Mouse (Mus musculus): ENCODE measurements around the gene Ap4b1.
"Not testable (repeated sequence)": the region's sequence is repeated elsewhere in the genome, so short reads cannot be mapped to it uniquely, and the experiment has no call there.

Gene Ap4b1

DNA sequence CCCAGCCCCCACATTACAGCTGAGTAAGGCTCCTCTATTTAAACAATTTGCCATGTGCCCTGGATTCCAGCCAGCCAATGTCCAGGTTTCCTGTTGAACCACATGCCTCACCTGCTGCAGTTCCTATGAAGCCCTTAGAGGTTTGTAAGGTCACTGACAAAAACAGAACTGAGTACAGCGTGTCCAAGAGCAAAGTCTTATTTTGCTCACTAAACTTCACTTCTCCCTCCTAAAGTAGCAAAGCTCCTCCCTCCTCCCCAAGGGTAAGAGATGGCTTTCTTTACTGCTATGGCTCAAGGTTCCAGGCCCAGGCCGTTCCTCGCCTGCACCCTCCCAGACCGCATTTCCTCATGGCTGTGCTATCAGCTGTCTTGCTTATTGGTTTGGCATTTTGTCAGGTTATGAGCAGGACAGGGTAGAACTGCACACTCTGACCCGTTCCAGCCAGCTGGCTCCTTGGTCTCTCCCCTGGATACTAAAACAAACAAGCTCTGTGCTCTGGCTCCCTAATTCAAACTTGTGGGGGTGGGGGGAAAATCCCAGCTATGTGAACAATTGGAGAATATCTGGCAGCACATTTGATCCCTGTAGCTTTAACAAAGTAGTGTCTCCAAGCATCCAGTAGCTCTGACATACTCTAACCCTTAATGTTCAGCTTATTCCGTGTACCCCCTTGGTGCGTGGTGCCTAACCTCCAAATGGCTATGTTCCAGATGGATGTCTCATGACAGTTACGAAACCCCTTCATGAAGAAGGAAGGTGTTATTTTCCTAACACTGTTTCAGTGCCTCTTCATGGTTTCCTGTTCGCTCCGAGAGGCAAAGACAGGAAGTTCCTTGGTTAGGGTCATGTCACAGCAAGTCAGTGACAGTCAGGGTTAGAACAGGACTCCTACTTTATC, 7.4 kb upstream of the Ap4b1 start:
- DNase-seq: peak; percentile 77

DNA sequence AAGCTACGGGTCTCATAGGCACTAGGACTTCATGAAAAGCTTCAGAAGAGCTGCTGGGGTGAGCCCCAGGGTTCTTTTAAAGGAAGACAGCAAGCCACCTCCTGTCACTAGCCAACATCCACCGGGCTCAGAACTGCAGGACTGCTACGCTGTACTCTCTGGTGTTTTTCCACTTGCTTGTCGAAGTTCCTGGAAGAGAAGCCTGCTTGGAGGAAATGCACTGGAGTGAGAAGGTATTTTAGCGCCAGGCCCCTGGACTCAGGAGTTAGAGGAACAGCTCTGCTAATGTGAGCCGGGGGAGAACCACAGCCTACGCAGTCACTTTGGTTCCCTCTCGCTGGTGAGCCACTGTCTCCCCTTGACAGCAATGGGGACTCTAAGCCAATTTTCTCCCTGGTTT, 6.5 kb upstream of the Ap4b1 start:
- DNase-seq: peak; percentile 8

DNA sequence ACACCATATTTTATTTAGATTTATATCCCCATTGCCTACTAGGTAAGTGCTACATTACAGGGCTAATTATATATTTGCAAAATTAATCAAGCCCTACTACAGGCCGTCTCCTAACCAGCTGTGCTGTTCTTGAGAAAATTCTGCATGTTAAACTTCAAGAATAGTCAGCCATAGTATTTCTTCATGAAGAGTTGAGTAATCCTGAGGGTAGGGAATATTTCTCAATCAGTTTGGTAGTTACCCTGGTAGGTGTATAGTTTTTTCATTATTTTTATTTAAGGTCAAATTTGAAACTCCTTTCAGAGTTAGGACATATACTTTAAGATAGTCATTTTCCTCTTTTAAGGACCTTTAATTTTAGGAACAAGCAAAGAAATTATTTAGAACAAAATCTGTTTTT, 3.6 kb upstream of the Ap4b1 start:
- no peak for DNase-seq

DNA sequence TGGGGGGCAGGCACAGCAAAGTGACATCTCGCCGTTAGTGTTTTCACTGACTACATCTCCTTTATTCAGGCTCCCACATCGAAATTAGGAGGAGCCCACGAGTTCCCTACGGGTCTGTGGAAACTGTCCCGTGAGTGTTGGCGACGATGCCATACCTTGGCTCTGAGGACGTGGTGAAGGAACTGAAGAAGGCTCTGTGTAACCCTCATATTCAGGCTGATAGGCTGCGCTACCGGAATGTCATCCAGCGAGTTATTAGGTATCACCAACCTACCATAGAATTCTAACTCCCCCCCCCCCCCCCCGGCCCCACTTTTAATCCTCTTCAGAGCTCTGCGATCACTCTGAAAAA, 455 bp downstream of the Ap4b1 start:
- DNase-seq: no peak

DNA sequence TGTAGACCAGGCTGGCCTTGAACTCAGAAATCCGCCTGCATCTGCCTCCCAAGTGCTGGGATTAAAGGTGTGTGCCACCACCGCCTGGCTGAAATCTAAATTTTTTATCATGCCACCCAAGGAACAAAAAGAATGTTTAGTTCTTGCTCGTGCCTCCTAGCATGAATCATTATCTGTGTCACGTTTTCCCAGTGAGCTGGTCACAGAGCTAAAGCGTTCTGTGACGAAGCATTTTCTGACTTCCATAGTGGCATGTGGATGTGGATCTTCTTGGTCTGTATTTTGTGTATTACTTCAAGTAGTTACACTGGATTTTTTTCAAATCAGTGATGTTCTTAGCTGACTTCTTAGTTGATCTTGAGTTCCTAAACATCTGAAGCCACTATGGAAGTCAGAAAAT, 1.6 kb downstream of the Ap4b1 start:
- DNase-seq: no peak

DNA sequence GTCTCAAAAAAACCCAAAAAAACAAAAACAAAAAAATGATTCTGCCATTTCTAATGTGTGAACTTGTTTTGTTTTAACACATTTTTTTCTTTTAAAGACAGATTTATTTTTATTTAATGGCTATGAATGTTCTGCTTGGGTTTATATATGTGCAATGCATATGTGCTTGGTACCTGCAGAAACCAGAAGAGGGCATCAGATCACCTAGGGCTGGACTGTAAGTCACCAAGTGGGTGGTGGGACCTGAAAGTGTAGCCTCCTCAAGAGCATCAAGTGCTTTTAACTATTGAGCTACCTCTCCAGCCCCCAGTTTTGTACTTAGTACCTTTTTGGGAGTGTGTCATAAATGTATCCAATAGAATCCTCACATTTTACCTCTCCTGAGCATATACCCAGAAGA, 18.2 kb downstream of the Ap4b1 start:
- no peak for DNase-seq

DNA sequence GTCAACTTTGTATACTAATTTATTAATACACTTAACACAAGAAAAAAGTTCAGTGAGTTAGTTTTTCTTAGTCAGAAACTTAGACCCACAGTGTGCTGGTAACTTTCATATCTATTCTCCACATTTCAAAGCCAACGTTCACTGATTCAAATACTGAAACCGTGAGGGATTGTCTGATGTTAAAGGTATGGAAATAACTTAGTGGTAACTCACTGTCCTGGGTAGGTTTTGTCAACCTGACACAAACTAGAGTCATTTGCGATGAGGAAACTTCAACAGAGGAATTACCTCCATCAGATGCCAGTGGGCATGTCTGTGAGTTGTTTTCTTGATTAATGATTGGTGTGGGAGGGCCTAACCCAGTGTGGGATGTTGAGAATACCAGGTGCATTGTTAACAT, 19.7 kb downstream of the Ap4b1 start:
- DNase-seq: no peak

DNA sequence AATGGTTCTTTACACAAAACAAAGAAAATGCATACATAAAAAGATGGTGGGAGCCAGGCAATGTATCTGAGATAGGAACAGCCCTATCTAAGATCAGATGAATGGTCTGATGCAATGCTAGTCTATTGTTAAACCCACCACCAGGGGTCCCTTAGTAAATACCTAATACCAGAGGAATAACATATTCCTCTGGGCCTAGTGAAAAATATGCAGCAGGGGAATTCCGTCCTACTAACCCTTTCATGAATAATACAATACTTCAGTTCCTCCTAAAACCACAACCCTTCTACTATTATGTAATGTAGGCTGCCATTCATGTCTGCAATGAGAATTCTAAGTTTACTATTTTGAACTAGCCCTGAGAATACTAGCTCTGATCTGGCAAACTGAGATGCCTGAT, 21.4 kb downstream of the Ap4b1 start:
- not testable (repeated sequence) for DNase-seq

DNA sequence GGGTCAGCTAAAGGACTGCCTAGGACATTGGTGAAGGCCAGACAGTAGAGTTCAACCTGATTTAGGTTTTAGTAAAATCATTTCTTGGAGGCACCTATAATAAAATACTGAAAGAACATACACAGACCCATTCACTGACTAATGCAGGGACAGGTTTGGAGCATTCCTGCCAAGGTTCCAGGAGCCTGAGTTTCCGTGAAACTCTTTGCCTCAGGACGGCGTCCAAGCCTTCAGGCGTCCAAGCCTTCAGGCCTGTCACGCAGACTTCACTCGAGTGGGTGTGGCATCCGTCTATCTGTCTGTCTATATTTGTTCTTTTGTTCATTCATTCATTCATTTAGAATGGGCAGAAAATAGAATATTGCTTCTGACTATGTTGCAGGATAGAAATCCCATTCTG, 21.8 kb downstream of the Ap4b1 start:
- DNase-seq: no peak

DNA sequence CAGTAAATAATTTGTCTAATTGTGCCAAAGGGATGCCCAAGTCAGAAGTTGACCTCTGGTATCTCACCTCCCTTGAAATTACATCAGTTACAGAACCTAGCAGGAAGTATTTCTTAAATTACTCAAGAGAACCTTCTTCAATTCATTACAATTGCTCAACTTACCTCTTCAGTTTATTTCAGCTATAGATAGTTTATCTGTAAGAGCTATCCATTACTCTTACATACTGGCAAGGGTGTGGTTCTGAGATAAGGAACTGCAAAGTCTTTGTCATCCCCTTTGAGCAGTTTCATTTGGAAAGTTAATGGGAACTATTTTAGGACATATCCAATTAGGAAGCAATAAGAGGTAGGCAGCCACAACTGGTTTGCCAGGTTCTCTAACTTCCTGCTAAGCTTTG, 23.1 kb downstream of the Ap4b1 start, which contains the start of gene Bcl2l15:
TSS of gene Bcl2l15 (plus strand) at position 176 of the 400 bp plus-strand sequence.
- no peak for DNase-seq

DNA sequence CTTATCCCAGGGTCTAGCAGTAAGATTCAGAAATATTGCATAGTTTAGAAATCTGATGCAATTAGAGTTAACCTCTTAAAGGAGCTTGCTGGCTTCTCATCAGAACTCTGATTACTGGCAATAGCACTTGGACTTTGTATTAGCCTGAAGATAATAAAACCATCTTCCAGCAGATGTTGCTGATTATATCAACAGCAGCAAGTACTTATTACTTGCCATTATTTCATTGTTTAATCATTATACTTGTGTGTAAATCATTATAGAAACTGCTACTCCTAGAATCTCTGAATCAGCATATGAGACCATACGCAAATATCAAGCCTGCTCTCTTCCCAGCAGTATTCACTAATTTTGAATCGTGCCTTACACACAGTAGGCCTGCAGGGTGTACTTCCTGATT, 24.7 kb downstream of the Ap4b1 start:
- DNase-seq: no peak

DNA sequence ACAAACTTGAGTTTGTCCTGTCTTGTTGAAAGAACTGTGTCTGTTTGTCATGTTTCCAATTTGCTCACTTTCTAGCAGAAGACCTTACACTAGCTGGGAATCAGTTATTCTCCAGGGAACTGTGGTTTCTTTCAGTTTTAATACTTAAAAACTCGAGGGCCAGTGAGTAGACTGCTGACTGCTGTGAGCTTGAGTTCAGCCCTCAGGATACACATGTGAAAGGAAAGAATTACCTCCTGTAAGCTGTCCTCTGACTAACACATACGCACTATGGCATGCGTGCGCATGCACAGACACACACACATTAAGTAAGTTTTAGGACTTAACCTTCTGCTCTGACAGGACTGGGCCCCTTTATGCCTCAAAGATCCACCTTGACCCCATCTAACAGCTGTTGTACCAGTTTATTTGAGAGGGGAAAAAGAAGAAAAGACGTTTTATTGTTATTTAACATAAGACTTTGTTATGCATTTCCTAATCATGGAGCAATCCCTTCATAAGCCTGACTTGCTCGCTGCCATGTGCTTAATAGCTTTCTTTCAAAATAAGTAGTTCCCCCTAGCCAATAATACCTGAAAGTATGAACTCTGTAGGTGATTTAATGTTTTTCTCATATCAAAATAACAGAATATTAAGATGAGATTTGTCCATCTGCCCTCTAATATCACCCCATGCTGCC, 26.1 kb downstream of the Ap4b1 start:
- no peak for DNase-seq

DNA sequence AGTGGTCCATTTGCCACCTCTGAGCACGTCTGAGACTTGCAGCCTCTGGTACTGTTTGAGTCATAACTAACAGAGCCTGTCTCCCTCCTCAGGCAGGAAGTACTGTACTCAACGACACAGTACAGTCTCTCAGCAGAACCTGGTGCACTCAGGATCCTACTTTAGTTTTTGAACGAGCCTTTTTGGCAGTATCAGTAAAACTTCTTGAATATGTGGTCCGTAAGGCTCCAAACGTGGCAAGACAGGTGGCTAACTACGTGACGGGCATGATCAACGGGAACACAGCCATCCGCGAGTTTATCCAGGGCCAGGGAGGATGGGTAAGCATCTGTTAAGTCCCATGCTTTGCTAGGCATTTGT, 26.6 kb downstream of the Ap4b1 start:
- DNase-seq: no peak

DNA sequence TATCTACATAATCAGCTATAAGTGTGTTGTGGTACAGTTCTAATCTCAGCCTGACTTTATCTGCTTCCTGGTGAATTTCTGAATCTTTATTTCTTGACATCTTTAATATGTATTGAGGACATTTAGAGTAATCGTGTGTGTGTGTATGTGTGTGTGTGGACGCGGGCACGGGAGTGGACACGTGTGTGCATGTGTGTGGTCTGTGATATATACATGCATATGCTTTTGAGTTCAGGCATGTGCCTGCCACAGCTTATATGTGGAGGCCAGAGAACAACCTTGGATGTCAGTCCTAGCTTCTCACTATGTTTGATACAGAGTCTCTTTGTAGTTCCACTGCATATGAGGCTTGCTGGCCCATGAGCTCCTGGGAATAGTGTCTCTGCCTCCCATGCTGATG, 27.1 kb downstream of the Ap4b1 start:
- DNase-seq: no peak

DNA sequence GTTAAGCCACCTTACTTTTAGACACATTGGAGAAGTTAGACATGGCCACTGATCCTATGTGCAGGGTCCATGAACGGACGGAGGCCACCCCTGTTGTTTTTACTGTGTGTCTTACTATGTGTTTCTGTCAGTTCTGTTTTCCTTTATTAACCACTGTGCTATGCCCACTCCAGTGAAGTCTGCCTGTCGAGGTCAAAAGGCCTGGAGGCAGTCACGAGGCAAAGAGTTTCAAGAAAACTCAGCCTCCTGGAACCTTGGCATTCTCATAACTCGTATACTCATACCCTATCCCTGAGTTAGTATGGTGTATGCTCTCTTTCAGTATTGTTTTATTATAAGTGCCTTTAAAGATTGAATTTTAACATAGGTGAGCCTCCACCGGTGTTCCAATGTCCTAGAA, 30.4 kb downstream of the Ap4b1 start:
- no peak for DNase-seq

DNA sequence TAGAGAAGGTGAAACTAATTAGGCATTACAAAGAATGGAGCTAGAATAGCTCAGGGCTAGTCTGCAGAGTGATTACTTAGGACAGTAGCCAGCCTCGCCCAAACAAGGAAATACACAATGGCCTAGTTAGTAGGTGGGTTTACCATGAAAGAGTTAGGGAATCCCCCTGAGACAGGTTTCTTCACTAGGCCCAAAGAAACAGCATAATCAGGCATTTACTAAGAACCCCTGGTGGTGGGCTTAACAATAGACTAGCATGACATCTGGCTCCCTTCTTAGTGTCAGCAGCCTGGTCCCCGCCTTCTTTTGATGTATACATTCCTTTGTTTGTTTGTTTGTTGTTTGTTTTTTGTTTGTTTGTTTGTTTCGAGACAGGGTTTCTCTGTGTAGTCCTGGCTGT, 30.9 kb downstream of the Ap4b1 start:
- not testable (repeated sequence) for DNase-seq

DNA sequence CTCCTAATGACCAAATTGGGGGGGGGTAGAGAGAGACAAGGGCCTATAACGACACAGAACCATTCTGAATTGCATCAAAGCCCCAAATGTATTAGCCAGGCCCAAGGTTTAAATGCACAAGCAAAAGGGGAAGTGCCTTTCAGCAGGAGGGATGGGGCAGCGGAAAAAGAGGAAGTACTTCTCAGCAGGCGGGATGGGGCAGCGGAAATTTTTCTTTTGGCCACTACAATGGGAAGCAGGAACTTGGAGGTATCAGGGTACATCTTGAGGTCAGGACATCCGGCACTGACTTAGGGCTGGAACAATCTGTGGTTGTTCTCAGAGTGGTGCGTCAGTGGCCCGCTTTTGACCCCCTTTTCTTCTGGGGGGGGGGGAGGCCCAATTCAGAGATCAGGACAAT, 31.6 kb downstream of the Ap4b1 start:
- DNase-seq: not testable (repeated sequence)

DNA sequence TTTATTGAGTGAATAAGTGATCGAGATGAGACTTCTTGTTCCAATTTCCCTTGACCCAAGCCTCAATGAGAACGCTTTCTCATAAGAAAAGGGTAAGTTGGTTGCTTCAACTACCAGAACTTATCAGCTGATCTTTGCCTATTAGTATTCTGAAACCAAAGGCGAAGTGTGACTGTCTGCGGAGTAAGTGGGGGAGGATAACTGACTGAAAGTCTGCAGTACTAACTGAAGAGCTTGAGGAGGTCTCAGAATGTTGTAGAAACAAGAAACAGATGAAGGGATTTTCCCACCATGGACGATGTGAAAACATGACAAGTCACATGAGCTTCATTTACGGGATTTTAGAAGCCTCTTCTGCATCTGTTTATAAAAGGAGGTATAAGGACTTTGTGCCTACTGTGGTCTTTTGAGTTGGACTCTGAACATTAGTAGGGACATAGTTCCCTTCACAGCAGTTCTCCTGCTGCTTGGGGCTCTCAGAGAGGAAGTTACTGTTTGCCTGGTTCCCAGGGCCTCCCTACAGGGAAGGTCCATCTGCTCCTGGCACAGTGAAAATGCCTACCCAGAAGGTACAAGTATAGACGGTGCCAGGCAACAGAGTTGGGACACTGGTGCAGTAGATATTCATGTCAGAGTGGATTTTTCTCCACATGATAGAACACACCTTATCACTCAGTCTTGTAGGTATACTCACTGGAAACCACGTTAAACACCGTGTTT, 41.5 kb downstream of the Ap4b1 start:
- DNase-seq: no peak

DNA sequence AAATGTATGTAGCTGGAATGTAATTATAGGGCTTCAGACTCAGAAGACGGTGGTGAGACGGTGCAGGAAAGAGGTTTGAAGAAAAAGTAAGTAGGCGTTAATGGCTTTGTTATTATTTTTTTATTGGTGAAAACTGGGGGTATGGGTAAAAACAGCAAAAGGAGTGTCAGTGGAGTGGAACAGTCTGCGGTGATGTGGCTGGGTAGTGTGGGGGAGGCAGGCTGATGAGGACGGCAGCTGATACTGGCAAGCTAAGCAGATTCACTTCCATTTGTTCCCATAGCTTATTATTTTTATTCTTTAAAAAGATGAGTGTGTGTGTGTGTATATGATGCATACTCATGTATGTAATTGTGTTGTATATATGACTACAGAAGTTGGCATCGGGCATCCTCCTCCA, 42.2 kb downstream of the Ap4b1 start:
- DNase-seq: no peak

DNA sequence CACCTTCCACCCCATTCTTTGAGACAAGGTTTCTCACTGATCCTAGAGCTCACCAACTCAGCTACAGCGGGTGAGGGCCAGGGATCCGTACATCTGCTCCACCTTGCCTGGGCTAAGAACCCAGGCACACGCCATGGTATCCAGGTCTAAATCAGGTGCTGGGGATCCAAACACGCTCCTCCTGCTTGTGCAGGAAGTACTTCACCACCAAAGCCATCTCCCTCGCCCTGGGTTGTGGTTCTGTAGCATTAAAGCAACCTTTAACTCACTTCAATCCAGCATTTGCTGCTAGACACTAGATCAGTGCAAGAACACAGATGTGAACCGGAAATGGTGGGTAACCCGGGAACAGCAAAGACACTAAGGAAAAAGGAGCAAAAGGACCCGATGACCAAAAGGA, 42.6 kb downstream of the Ap4b1 start:
- no peak for DNase-seq

DNA sequence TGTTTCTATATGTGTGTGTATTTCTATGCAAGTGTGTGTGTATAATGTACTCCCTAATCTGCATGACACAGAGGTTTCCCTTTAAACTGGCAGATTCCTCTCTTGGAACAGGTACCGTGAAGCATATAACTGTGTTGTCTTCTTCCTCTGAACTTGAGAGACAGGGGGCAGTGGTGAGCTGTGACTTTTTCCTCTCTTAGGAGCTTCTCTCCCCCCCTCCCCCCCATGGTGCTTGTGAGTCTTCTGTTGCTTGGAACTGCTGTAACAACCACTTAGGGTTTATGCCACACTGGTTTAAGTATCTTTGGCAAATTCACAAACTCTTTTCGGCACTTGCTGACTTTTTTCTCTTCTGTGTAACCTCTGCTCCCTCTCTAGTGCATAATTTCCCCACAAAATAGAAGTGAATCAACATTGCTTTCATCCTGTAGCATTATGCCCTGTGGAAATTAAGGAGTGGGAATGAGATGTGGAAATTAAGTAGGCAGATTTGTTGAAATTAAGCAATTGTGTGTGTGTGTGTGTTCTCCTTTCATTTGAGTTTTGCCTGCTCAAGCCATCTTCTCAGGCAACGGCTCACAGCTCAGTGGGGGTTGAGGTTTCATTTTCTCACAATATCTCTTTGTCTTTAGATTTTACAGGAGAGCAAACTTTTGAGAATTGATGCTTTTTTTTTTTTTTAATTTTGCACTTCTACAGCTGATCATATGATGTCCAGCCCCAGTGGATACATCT, 43.4 kb downstream of the Ap4b1 start:
- peak; percentile 79 for DNase-seq

DNA sequence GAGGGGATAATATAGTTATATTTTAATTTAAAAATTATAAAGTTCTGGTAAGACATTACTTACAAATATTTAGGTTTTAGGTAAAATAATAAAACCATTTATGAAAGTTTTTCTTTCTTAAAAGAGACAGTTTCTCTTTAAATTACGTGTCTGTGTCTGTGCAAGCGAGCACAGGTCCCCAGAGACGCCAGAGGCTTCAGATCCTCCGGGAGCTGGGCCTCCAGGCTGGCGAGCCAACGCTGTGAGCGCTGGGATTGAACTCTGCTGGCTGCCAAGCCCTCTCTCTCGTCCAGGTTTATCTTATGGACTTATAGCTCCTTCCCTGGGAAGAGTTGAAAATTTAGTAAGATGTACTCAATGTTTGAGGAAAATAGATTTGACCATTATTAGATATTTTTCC, 44.5 kb downstream of the Ap4b1 start:
- no peak for DNase-seq

Data from lung, postnatal 14 days (tissue).